Mouse (Mus musculus): Measurements from ENCODE around the gene Ephx3. TPM values are rescaled to one million over a fixed set of nuclear protein-coding genes. Genes with fewer than 3 reads are reported as not detected.

Gene Ephx3
- total RNA-seq, 2 experiments from 2014 or later, result 0.26 to 0.27 TPM

Other genes starting within 250 kb of the Ephx3 start
- 10 to 100 TPM; 18.2 to 21.2 TPM for gene Rrp1b, start 153.4 kb downstream of the Ephx3 start, total RNA-seq (2021)
- under 1 TPM; 0.68 to 0.80 TPM for gene Hsf2bp, start 153.2 kb downstream of the Ephx3 start, total RNA-seq (2021)
- gene Notch3, start 22.7 kb downstream of the Ephx3 start, total RNA-seq (2021), result 10 to 100 TPM; 13.8 to 15.4 TPM
- gene Brd4, start 95.2 kb upstream of the Ephx3 start, total RNA-seq (2021), result 100 to 1,000 TPM; 118 to 129 TPM
- gene Akap8, start 131.7 kb upstream of the Ephx3 start, total RNA-seq (2021), result 10 to 100 TPM; 75.3 to 84.7 TPM
- gene Akap8l, start 161.1 kb upstream of the Ephx3 start, total RNA-seq (2021), result 100 to 1,000 TPM; 164 to 175 TPM
- gene Wiz, start 199.9 kb upstream of the Ephx3 start, total RNA-seq (2021), result 10 to 100 TPM; 78.0 to 85.2 TPM
- 1 to 10 TPM; 3.0 TPM for gene Rasal3, start 214.0 kb upstream of the Ephx3 start, total RNA-seq (2021)
- gene Pglyrp2, start 234.6 kb upstream of the Ephx3 start, total RNA-seq (2021), result not detected